Mouse (Mus musculus) liver, embryonic 16.5 days (tissue): Measurements from ENCODE around the gene Cpne5. TPM values are rescaled to one million over a fixed set of nuclear protein-coding genes. Genes with fewer than 3 reads are reported as not detected.
"Not testable (repeated sequence)": the region's sequence is repeated elsewhere in the genome, so short reads cannot be mapped to it uniquely, and the experiment has no call there.

Source experiments
- ATAC-seq: fragments of 200-750 bp; cut with Nextera tagmentation; 2 replicates; pipeline ENCODE4 v1.8.0; 2017; ENCODE audit warnings: low read depth, mild to moderate bottlenecking, moderate number of reproducible peaks, moderate library complexity
- H3K27ac ChIP-seq: fragments of 300-500 bp; sonication (generic); 2 replicates; pipeline ENCODE4 v1.5.1; 2014; ENCODE audit warnings: mild to moderate bottlenecking, low read length
- H3K27me3 ChIP-seq: fragments of 300-500 bp; sonication (generic); 2 replicates; pipeline ENCODE4 v1.6.1; 2014; ENCODE audit warnings: low read depth, low read length, mixed read lengths; ENCODE audit not compliant: control insufficient read depth, insufficient read depth
- H3K36me3 ChIP-seq: fragments of 300-500 bp; sonication (generic); 2 replicates; pipeline ENCODE4 v1.6.1; 2014; ENCODE audit warnings: mild to moderate bottlenecking; ENCODE audit not compliant: control insufficient read depth, insufficient read depth
- H3K4me1 ChIP-seq: fragments of 300-500 bp; sonication (generic); 2 replicates; pipeline ENCODE4 v1.6.1; 2014; ENCODE audit warnings: low read depth, low read length, mixed read lengths; ENCODE audit not compliant: control insufficient read depth
- H3K4me2 ChIP-seq: fragments of 300-500 bp; sonication (generic); 2 replicates; pipeline ENCODE4 v1.6.1; 2014; ENCODE audit warnings: low read depth, low read length, mixed read lengths
- H3K4me3 ChIP-seq: fragments of 300-500 bp; sonication (generic); 2 replicates; pipeline ENCODE4 v1.5.1; 2014; ENCODE audit warnings: low read depth, mild to moderate bottlenecking, low read length
- H3K9ac ChIP-seq: fragments of 300-500 bp; sonication (generic); 2 replicates; pipeline ENCODE4 v1.6.1; 2014; ENCODE audit warnings: low read depth, low read length
- H3K9me3 ChIP-seq: fragments of 300-500 bp; sonication (generic); replicated peaks from 2 replicates; pipeline ENCODE4 v1.6.1; 2016; ENCODE audit warnings: low read length; ENCODE audit not compliant: control insufficient read depth
- WGBS: fragments of 180-500 bp; shearing (Covaris S2); extraction: QIAGEN DNeasy Blood & Tissue Kit; methylation state at CpG from one replicate; pipeline ENCODE4 v1.1.7; 2014; ENCODE audit not compliant: insufficient replicate concordance; 5-methylcytosine and 5-hydroxymethylcytosine counted together
- polyA plus RNA-seq: library from polyadenylated mRNA; unstranded; fragments of >200 nt; fragmentation: Nextera tagmentation; extraction: Ambion mirVana; gene quantifications from 2 replicates; pipeline ENCODE4 v1.2.1, GENCODE M21; 2015

Cpne5 gene
- polyA plus RNA-seq, 1 experiment from 2014 or later = 0.24 TPM

- Histone ChIP-seq H3K9me3 (no peaks in the 10 kb centered on the region), H3K4me3 (peak within 1 kb of the TSS; percentile 78), H3K27me3 (no peaks in the 10 kb centered on the region), H3K36me3 (no peaks in the 10 kb centered on the region), H3K9ac (peak within 1 kb of the TSS; percentile 93), H3K4me2 (peak within 1 kb of the TSS; percentile 82), H3K4me1 (peaks cover 35% of the 10 kb centered on the region), H3K27ac (peak within 1 kb of the TSS; percentile 93)
- under 1% methylated on average over 62 of the region's 63 CpGs for WGBS
- ATAC-seq = peak; percentile 89
Measured at GRCm38 (mm10) chr17:29268682-29269348, 30.8 kb upstream of the Cpne5 start, which contains the start of gene BC004004. Gene BC004004 (plus strand): TSS chr17:29268788.

- no peaks in the 10 kb centered on the region for H3K27me3 ChIP-seq
- no peak for ATAC-seq
- H3K4me3 ChIP-seq = peak overlapping the region; percentile 78
- H3K9ac ChIP-seq = peak overlapping the region; percentile 93
- H3K27ac ChIP-seq = peak overlapping the region; percentile 93
- H3K4me1 ChIP-seq = peaks cover 36% of the 10 kb centered on the region
- 58% methylated on average over 6 of the region's 6 CpGs for WGBS
- peak overlapping the region; percentile 82 for H3K4me2 ChIP-seq
- H3K36me3 ChIP-seq = no peaks in the 10 kb centered on the region
- no peaks in the 10 kb centered on the region for H3K9me3 ChIP-seq
Measured at GRCm38 (mm10) chr17:29267931-29268681, 30.1 kb upstream of the Cpne5 start.

- 76% methylated on average over 2 of the region's 2 CpGs for WGBS
- not testable (repeated sequence) for H3K4me3 ChIP-seq, ATAC-seq, H3K9ac ChIP-seq, H3K27ac ChIP-seq, H3K4me2 ChIP-seq, H3K27me3 ChIP-seq, H3K9me3 ChIP-seq, H3K36me3 ChIP-seq
- H3K4me1 ChIP-seq = peaks cover 46% of the 10 kb centered on the region
Measured at GRCm38 (mm10) chr17:29267040-29267439, 29.1 kb upstream of the Cpne5 start.

- Histone ChIP-seq H3K9me3 (no peaks in the 10 kb centered on the region), H3K4me2 (peak overlapping the region; percentile 84), H3K36me3 (peaks cover 9% of the 10 kb centered on the region), H3K9ac (peak overlapping the region; percentile 91), H3K27me3 (no peaks in the 10 kb centered on the region), H3K4me1 (peaks cover 50% of the 10 kb centered on the region), H3K4me3 (peak overlapping the region; percentile 98; the same call in 1 of the 2 replicates), H3K27ac (peak overlapping the region; percentile 98)
- ATAC-seq = no peak
- WGBS = 57% methylated on average over 5 of the region's 5 CpGs
Measured at GRCm38 (mm10) chr17:29264760-29265159, 26.8 kb upstream of the Cpne5 start.

GRCm38 (mm10) chr17:29263840-29264633 is 26.1 kb upstream of the Cpne5 start, which contains the start of gene Ppil1:
Gene Ppil1 (minus strand): TSS chr17:29264186.
- H3K4me1 ChIP-seq = peaks cover 55% of the 10 kb centered on the region
- H3K4me3 ChIP-seq = peak within 1 kb of the TSS; percentile 98
- H3K27me3 ChIP-seq = no peaks in the 10 kb centered on the region
- no peaks in the 10 kb centered on the region for H3K9me3 ChIP-seq
- ATAC-seq = peak; percentile 59
- peaks cover 9% of the 10 kb centered on the region for H3K36me3 ChIP-seq
- H3K4me2 ChIP-seq = peak within 1 kb of the TSS; percentile 84
- peak within 1 kb of the TSS; percentile 98 for H3K27ac ChIP-seq
- peak within 1 kb of the TSS; percentile 91 for H3K9ac ChIP-seq
- WGBS = 6% methylated on average over 38 of the region's 38 CpGs

GRCm38 (mm10) chr17:29263417-29263816 is 25.4 kb upstream of the Cpne5 start:
- H3K9me3 ChIP-seq = no peaks in the 10 kb centered on the region
- H3K4me2 ChIP-seq = peak overlapping the region; percentile 84
- H3K4me1 ChIP-seq = peaks cover 56% of the 10 kb centered on the region
- H3K4me3 ChIP-seq = peak overlapping the region; percentile 98
- no peaks in the 10 kb centered on the region for H3K27me3 ChIP-seq
- ATAC-seq = peak; percentile 2
- peaks cover 11% of the 10 kb centered on the region for H3K36me3 ChIP-seq
- H3K27ac ChIP-seq = peak overlapping the region; percentile 98
- H3K9ac ChIP-seq = peak overlapping the region; percentile 91
- WGBS = under 1% methylated on average over 14 of the region's 14 CpGs

GRCm38 (mm10) chr17:29262259-29262649 is 24.3 kb upstream of the Cpne5 start:
- H3K9me3 ChIP-seq = no peaks in the 10 kb centered on the region
- H3K9ac ChIP-seq = peak overlapping the region; percentile 52
- peaks cover 54% of the 10 kb centered on the region for H3K4me1 ChIP-seq
- ATAC-seq = no peak
- peak overlapping the region; percentile 98 for H3K4me3 ChIP-seq
- H3K27me3 ChIP-seq = no peaks in the 10 kb centered on the region
- 38% methylated on average over 2 of the region's 2 CpGs for WGBS
- H3K27ac ChIP-seq = no peak overlapping the region
- H3K4me2 ChIP-seq = peak overlapping the region; percentile 84
- peaks cover 22% of the 10 kb centered on the region for H3K36me3 ChIP-seq

GRCm38 (mm10) chr17:29261603-29262258 is 23.8 kb upstream of the Cpne5 start:
- peaks cover 55% of the 10 kb centered on the region for H3K4me1 ChIP-seq
- H3K4me2 ChIP-seq = peak overlapping the region; percentile 84
- no peaks in the 10 kb centered on the region for H3K9me3 ChIP-seq
- no peaks in the 10 kb centered on the region for H3K27me3 ChIP-seq
- ATAC-seq = no peak
- peak overlapping the region; percentile 98 for H3K4me3 ChIP-seq
- H3K9ac ChIP-seq = peak overlapping the region; percentile 52
- WGBS = 80% methylated on average over 22 of the region's 22 CpGs
- no peak overlapping the region for H3K27ac ChIP-seq
- peaks cover 24% of the 10 kb centered on the region for H3K36me3 ChIP-seq
